Mouse (Mus musculus): Measurements from ENCODE around the gene Mad2l2.

DNA sequence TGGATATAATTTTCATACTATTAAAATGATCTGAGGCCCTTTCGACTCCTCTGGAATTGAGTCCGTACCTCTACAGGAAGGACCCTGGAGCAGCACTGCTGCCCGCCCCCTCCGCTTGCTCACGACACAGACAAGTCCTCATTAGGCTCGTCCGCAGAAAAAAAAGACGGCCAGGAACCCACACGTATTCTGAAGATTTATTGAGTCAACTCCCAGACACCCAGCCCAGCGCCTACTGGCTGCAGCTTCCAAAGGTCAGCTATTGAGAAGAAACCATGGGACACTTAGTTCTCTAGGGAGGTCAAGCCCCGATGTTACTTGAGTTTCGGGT lies 9.5 kb downstream of the Mad2l2 start:
- TF ChIP-seq CTCF (IDR thresholded peaks at IDR 0.05; ENCODE audit: insufficient read depth, low read length) (no peak), POLR2A (IDR thresholded peaks at IDR 0.05; ENCODE audit: borderline replicate concordance, extremely low read depth, low read depth, low read length) (no peak)
